Comparison of ENCODE assay signal across 24 mouse cellular contexts in the genomic region with DNA sequence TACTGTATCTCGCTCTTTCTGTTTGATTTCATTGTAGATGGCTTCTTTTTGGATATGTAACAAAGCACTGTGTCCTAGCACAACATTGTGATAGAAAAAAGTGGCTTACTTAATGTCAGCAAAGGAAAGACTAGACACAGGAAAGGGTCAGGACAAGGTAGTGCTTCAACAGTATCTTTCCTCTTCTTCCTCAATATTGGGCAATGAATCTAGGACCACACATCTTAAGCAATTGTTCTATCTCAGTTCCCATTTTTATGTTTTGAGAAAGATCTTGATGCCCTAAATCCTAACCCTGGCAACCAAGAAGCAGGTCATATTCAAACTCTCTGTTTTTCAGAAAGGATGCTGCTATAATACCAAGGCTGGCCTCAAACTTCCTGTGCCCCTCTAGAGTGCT.
"Had no signal": no experiment of that assay in that cellular context is flagged by ENCODE, and none has a peak within 500 bp of the region (broad histone marks: within the 10 kb centered on the region; RNA-seq: fewer than 3 reads in every experiment).

No protein-coding gene starts in this region.

- DNase-seq: gastrocnemius, postnatal 14 days; heart, adult 11 months; heart, adult 2 months; heart, postnatal 14 days; heart, postnatal 36 days; kidney, adult 11 months; kidney, adult 2 months; kidney, adult 9 months; kidney, postnatal 14 days; kidney, postnatal 36 days; layer of hippocampus, adult 9-11 months; layer of hippocampus, postnatal 36 days; left cerebral cortex, postnatal 4 days had no signal

- H3K4me3 ChIP-seq: heart, adult 2 months; heart, embryonic 13.5 days; heart, embryonic 15.5 days; hindbrain, embryonic 13.5 days; hindbrain, embryonic 15.5 days; kidney, embryonic 15.5 days; limb, embryonic 13.5 days; limb, embryonic 15.5 days; liver, embryonic 12.5 days had no signal

- H3K27ac ChIP-seq: heart, adult 2 months; heart, embryonic 13.5 days; heart, embryonic 15.5 days; hindbrain, embryonic 13.5 days; hindbrain, embryonic 15.5 days; hindbrain, postnatal 0 days; kidney, embryonic 15.5 days; kidney, postnatal 0 days; limb, embryonic 13.5 days; limb, embryonic 15.5 days; liver, embryonic 12.5 days had no signal

- ATAC-seq: hindbrain, postnatal 0 days; intestine, embryonic 16.5 days; liver, embryonic 12.5 days had no signal

- H3K4me1 ChIP-seq: heart, embryonic 13.5 days; hindbrain, embryonic 15.5 days; kidney, embryonic 15.5 days; limb, embryonic 13.5 days; limb, embryonic 15.5 days had no signal
